ENCODE assay signal across 14 mouse cellular contexts in genomic region chr5:118261181-118261580, GRCm38 (mm10).
"Had no signal": no experiment of that assay in that cellular context is flagged by ENCODE, and none has a peak within 500 bp of the region (broad histone marks: within the 10 kb centered on the region; RNA-seq: fewer than 3 reads in every experiment).

No protein-coding gene starts in this region.

- H3K9ac ChIP-seq: intestine, embryonic 15.5 days; liver, embryonic 12.5 days; liver, embryonic 15.5 days had no signal

- DNase-seq: liver; lung, adult 2 months; lung, postnatal 14 days; lung, postnatal 4 days; midbrain, embryonic 14.5 days; thymus, adult 18-20 months; thymus, postnatal 36 days had no signal

- H3K27ac ChIP-seq: intestine, embryonic 15.5 days; kidney, postnatal 0 days; limb, embryonic 10.5 days; limb, embryonic 13.5 days; liver, embryonic 12.5 days; liver, embryonic 15.5 days had no signal

- H3K4me3 ChIP-seq: intestine, embryonic 15.5 days; limb, embryonic 10.5 days; limb, embryonic 13.5 days; liver, embryonic 12.5 days; liver, embryonic 15.5 days had no signal

- H3K4me2 ChIP-seq: intestine, embryonic 15.5 days; limb, embryonic 13.5 days; liver, embryonic 12.5 days; liver, embryonic 15.5 days; midbrain, embryonic 11.5 days had no signal

- H3K9me3 ChIP-seq: intestine, embryonic 15.5 days; limb, embryonic 10.5 days; limb, embryonic 13.5 days; liver, embryonic 12.5 days; liver, embryonic 15.5 days had no signal

- H3K4me1 ChIP-seq: intestine, embryonic 15.5 days had no signal

- H3K27me3 ChIP-seq: intestine, embryonic 15.5 days; limb, embryonic 13.5 days; liver, embryonic 12.5 days; liver, embryonic 15.5 days had no signal

- ATAC-seq: intestine, embryonic 15.5 days; liver, embryonic 12.5 days had no signal
